Mouse (Mus musculus): ENCODE measurements around the gene Itpkb. TPM values are rescaled to one million over a fixed set of nuclear protein-coding genes. Genes with fewer than 3 reads are reported as not detected.
A peak's percentile ranks its signal among the peaks of the same experiment; 100 is the strongest.

Gene Itpkb
- polyA plus RNA-seq, 1 experiment from 2014 or later = 2.4 TPM

DNA sequence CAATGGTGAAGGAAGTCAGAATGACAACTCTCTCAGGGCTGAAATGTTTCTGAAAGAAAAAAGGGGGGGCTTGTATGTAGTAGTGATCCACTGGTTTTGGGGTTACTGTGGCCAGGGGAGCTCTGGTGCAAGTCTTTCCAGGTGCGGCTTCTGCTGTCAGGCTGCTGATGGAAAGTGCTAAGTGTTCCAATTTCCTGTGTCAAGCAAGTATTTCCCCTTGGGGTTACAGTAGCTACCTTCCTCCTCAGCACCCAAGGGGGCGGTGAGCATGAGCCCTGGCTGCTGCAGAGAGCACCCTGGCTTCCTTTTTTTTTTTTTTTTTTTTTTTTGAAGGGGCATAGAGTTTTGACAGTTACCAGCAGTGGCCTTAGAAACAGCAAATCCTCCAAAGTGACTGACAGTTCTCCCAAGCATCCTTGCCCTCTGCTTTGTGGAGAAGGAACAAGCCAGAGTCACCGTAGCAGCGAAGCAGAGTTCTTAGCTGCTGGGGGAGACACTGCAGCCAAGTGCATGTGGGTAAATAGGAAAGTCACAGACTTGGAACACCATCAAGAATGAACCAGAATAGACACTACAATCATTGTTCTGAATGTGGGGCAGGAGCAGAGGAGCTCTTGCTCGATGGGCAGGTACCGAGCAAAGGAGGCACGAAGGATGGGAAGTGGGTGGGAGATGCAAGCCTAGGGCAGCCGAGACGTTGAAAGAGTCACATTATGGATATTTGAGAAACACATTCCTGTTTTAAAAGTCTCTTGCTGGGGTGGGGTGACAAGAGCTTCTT, 62.9 kb downstream of the Itpkb start:
- no peak overlapping the region for H3K4me3 ChIP-seq
- WGBS = 80% methylated on average over 9 of the region's 9 CpGs
- H3K4me1 ChIP-seq = peaks cover 4% of the 10 kb centered on the region

GRCm38 (mm10) chr1:180393873-180394272, 63.6 kb downstream of the Itpkb start:
- H3K9me3 ChIP-seq = no peaks in the 10 kb centered on the region
- no peak overlapping the region for H3K4me3 ChIP-seq
- H3K9ac ChIP-seq (replicated peaks) = no peak overlapping the region
- no peak overlapping the region for H3K4me2 ChIP-seq (replicated peaks)
- no peaks in the 10 kb centered on the region for H3K36me3 ChIP-seq
- 90% methylated on average over 12 of the region's 12 CpGs for WGBS
- no peak overlapping the region for H3K27ac ChIP-seq (replicated peaks)
- ATAC-seq (replicated peaks) = no peak
- no peaks in the 10 kb centered on the region for H3K27me3 ChIP-seq
- H3K4me1 ChIP-seq = no peaks in the 10 kb centered on the region

More for the DNA sequence above, 62.9 kb downstream of the Itpkb start:
- H3K9ac ChIP-seq (replicated peaks) = no peak overlapping the region
- no peak for ATAC-seq (replicated peaks)
- H3K27me3 ChIP-seq = no peaks in the 10 kb centered on the region
- no peak overlapping the region for H3K4me2 ChIP-seq (replicated peaks)
- no peaks in the 10 kb centered on the region for H3K9me3 ChIP-seq
- H3K36me3 ChIP-seq = no peaks in the 10 kb centered on the region
- no peak overlapping the region for H3K27ac ChIP-seq (replicated peaks)

DNA sequence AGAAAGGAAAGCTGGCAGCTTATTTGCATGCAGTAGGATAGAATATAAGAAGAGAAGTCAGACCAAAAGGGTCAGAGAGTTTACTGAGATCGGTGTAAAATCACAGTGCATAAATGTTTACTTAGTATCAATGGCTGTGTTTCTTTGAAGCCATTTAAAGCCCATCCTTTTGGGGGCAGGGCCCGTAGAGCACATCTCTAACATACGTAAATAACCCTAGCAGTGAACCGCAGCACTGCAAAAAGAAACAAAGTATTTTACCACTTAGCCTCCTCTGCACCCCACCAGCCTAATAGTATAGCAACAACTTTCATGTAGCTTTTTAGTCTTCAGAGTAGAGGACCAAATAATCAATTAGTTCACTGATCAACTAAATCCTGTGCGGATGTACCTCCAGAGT, 67.4 kb downstream of the Itpkb start:
- no peaks in the 10 kb centered on the region for H3K27me3 ChIP-seq
- H3K27ac ChIP-seq (replicated peaks) = no peak overlapping the region
- no peak for ATAC-seq (replicated peaks)
- H3K4me1 ChIP-seq = no peaks in the 10 kb centered on the region
- H3K9me3 ChIP-seq = no peaks in the 10 kb centered on the region
- no peak overlapping the region for H3K9ac ChIP-seq (replicated peaks)
- no peak overlapping the region for H3K4me3 ChIP-seq
- WGBS = 77% methylated on average over 5 of the region's 5 CpGs
- no peak overlapping the region for H3K4me2 ChIP-seq (replicated peaks)
- H3K36me3 ChIP-seq = no peaks in the 10 kb centered on the region

DNA sequence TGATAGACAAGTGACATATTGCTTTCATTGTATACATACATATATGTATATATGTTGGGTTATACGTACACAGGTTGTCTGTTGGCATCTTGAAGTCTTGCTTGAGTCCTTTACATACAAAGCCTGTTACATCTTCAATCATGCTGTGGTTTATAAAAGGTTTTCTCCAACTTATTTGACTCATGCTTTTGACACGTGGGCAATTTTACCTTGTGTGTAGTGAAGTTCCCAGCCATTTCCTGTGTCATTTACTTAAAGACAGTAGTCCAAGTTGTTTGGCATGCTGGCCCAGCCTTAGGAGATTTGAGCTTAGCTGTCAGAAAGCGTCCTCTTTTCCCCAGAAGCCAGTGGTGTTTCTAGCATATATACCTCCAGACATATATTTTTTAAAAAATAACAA, 68.2 kb downstream of the Itpkb start:
- no peak overlapping the region for H3K4me3 ChIP-seq
- no peaks in the 10 kb centered on the region for H3K27me3 ChIP-seq
- 76% methylated on average over 3 of the region's 3 CpGs for WGBS
- H3K4me2 ChIP-seq (replicated peaks) = no peak overlapping the region
- H3K9ac ChIP-seq (replicated peaks) = no peak overlapping the region
- H3K4me1 ChIP-seq = no peaks in the 10 kb centered on the region
- H3K9me3 ChIP-seq = no peaks in the 10 kb centered on the region
- no peak overlapping the region for H3K27ac ChIP-seq (replicated peaks)
- H3K36me3 ChIP-seq = no peaks in the 10 kb centered on the region
- ATAC-seq (replicated peaks) = no peak

DNA sequence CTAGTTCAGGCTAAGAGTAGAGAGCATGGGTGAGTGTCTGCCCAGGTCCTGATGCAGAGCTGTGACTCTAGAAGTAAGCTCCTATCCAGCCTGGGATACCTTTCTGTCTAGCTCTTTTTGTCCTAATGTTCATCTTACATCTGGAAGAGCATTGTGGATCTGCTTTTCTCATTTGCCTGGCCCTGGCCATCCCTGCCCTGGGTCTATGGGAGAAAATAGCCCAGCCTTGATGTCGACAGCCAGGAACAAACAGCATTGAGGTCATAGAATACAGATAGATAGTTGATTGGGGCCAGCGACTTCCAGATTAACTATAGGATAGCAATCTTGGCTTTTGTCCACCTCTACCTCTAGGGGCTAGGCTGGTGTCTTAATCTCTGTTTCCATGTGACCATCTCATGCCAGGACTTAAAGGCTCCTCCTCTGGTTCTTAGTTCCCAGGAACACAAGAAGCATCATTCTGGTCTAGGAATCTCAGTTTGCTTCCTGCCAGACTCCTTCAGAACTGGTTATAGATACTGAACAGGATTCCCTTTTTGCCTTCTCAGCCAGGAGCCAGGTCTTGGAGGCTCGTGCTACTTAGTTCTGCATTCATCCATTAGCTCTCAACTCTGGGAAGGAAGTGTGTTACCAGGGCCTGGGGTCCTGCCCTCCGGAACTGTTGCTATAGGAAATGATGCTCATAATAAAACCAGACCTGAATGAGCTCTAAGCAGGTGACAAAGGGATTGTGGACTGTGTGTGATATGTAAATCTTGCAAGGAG, 70.6 kb downstream of the Itpkb start:
- H3K4me3 ChIP-seq = no peak overlapping the region
- H3K36me3 ChIP-seq = no peaks in the 10 kb centered on the region
- no peaks in the 10 kb centered on the region for H3K27me3 ChIP-seq
- H3K4me2 ChIP-seq (replicated peaks) = no peak overlapping the region
- no peak overlapping the region for H3K27ac ChIP-seq (replicated peaks)
- no peak overlapping the region for H3K9ac ChIP-seq (replicated peaks)
- H3K4me1 ChIP-seq = no peaks in the 10 kb centered on the region
- 78% methylated on average over 4 of the region's 4 CpGs for WGBS
- ATAC-seq (replicated peaks) = no peak
- H3K9me3 ChIP-seq = no peaks in the 10 kb centered on the region

DNA sequence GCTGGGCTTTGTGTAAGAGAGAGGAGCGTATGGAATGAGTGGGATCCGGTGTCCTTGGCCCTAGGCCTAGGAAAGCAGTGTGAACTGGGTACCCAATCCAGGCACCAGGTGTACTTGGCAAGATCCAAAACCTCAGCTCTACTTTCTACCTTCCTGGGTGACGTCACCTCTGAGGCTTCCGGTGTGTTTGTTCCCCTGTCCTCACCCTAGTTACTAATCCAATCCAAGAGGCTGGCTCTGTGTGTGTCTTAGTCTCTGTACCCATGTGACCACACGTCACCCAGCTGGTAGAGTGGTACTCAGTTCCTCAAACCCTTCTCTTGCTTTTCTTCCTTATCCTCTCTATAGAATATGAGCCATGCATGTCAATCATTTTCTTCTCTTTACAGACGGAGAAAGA, 71.4 kb downstream of the Itpkb start:
- no peak overlapping the region for H3K9ac ChIP-seq (replicated peaks)
- no peak overlapping the region for H3K27ac ChIP-seq (replicated peaks)
- no peak overlapping the region for H3K4me3 ChIP-seq
- no peaks in the 10 kb centered on the region for H3K36me3 ChIP-seq
- ATAC-seq (replicated peaks) = no peak
- H3K4me1 ChIP-seq = no peaks in the 10 kb centered on the region
- no peaks in the 10 kb centered on the region for H3K9me3 ChIP-seq
- WGBS = 75% methylated on average over 6 of the region's 6 CpGs
- H3K27me3 ChIP-seq = no peaks in the 10 kb centered on the region
- no peak overlapping the region for H3K4me2 ChIP-seq (replicated peaks)

- H3K4me3 ChIP-seq = no peak overlapping the region
- no peak overlapping the region for H3K4me2 ChIP-seq (replicated peaks)
- H3K9ac ChIP-seq (replicated peaks) = no peak overlapping the region
- WGBS = 94% methylated on average over 11 of the region's 11 CpGs
- ATAC-seq (replicated peaks) = no peak
- no peaks in the 10 kb centered on the region for H3K36me3 ChIP-seq
- H3K4me1 ChIP-seq = peaks cover 4% of the 10 kb centered on the region; the same call in 1 of the 2 replicates
- H3K27me3 ChIP-seq = no peaks in the 10 kb centered on the region
- no peak overlapping the region for H3K27ac ChIP-seq (replicated peaks)
- H3K9me3 ChIP-seq = no peaks in the 10 kb centered on the region
Observed at GRCm38 (mm10) chr1:180402481-180403081, 72.3 kb downstream of the Itpkb start.

- Histone ChIP-seq H3K4me3 (no peak overlapping the region), H3K4me2 (replicated peaks) (no peak overlapping the region), H3K9ac (replicated peaks) (no peak overlapping the region), H3K36me3 (no peaks in the 10 kb centered on the region), H3K27ac (replicated peaks) (peak overlapping the region; percentile 28; the same call in 1 of the 2 replicates), H3K27me3 (no peaks in the 10 kb centered on the region), H3K9me3 (no peaks in the 10 kb centered on the region), H3K4me1 (peaks cover 7% of the 10 kb centered on the region; the same call in 1 of the 2 replicates)
- WGBS = 95% methylated on average over 8 of the region's 8 CpGs
- no peak for ATAC-seq (replicated peaks)
Observed at GRCm38 (mm10) chr1:180403357-180403693, 73.0 kb downstream of the Itpkb start.

DNA sequence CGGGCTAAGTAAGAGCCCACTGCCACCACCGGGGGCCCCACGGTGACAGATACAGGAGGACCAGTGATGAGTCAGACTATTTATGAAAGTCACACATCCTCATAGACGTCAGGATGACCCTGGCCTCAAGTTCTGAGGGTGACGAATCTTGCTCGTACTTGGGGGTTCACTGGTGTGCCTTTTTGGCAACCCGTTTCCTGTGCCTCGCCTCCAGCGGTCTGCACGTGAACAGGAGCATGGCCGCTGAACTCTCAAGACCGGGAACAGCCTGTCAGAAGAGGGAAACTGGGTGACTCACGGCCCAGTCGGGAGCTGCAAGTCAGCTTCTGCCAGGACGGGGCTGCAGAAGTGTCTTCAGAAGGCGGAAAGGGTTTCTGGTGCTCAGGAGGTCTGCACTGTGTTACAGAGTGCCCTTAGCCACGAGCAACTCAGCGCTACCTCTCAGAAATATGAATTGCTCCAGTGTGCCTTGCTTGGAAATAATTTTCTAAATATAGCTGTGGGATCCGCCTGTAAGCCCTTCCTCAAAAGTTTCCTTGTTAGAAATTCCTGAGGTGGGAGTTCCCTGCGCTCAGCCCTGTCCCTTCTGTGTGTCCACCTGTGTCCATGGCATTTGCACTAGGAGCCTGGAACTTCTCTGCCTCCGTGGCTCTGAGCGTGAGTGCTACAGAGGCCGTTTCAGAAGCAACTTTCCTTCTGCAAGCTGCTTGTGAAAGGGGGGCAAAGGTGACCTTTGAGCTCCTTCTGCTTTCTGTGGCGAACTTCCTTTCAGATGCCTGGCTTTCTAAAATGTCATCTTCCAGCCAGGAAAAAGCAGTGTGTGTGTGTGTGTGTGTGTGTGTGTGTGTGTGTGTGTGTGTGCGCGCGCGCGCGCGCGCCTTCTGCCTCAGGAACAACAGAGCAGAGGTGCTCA, 73.7 kb downstream of the Itpkb start:
- Histone ChIP-seq H3K9ac (replicated peaks) (no peak overlapping the region), H3K27me3 (no peaks in the 10 kb centered on the region), H3K4me2 (replicated peaks) (no peak overlapping the region), H3K27ac (replicated peaks) (peak overlapping the region; percentile 28; the same call in 1 of the 2 replicates), H3K9me3 (no peaks in the 10 kb centered on the region), H3K4me1 (peaks cover 7% of the 10 kb centered on the region; the same call in 1 of the 2 replicates), H3K4me3 (no peak overlapping the region), H3K36me3 (no peaks in the 10 kb centered on the region)
- ATAC-seq (replicated peaks) = no peak
- WGBS = 75% methylated on average over 32 of the region's 32 CpGs

- no peak overlapping the region for H3K4me3 ChIP-seq
- H3K36me3 ChIP-seq = no peaks in the 10 kb centered on the region
- peaks cover 7% of the 10 kb centered on the region; the same call in 1 of the 2 replicates for H3K4me1 ChIP-seq
- H3K27me3 ChIP-seq = no peaks in the 10 kb centered on the region
- H3K9me3 ChIP-seq = no peaks in the 10 kb centered on the region
- no peak overlapping the region for H3K9ac ChIP-seq (replicated peaks)
- ATAC-seq (replicated peaks) = no peak
- 92% methylated on average over 3 of the region's 3 CpGs for WGBS
- peak overlapping the region; percentile 7; the same call in 1 of the 2 replicates for H3K27ac ChIP-seq (replicated peaks)
- H3K4me2 ChIP-seq (replicated peaks) = no peak overlapping the region
Observed at GRCm38 (mm10) chr1:180404706-180405105, 74.4 kb downstream of the Itpkb start.

DNA sequence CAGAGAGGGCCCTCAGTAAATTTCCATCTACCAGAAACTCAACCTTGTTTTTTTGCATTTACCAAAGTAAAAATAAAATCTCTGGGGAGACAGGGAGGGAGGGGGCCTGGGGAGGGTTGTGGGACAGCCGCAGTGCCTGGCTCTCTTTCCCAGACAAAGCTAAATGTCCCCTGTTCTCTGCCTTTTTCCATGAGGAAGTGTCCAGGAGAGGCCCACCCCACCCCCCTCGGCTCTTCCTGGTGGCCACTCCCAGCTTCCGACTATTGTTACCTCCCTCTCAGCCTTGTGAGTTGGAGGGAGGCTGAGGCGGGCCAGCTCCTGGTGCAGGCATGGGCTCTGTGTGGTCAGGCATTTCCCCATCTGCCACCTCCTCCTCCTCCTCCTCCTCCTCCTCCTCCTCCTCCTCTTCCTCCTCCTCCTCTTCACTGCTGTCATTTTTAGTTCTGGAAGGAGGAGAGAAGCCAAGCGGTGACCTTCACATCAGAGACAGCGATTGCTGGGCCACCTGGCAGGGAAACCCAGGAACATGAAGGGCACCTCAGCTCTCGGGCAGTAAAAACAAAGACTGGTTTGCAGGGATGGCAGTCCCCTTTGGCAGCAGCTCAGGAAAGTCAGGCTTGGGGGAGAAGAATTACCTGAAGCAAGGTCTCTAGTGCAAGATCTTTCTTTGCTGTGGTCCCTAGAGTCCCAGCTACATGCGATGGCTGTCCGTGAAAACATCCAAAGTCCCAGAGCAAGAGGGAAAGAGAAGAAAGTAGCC, 75.5 kb downstream of the Itpkb start:
- H3K9ac ChIP-seq (replicated peaks) = no peak overlapping the region
- WGBS = 89% methylated on average over 9 of the region's 9 CpGs
- ATAC-seq (replicated peaks) = no peak

More for the DNA sequence above, 75.5 kb downstream of the Itpkb start:
- no peaks in the 10 kb centered on the region for H3K36me3 ChIP-seq
- H3K4me3 ChIP-seq = no peak overlapping the region
- no peak overlapping the region for H3K27ac ChIP-seq (replicated peaks)
- no peaks in the 10 kb centered on the region for H3K9me3 ChIP-seq
- no peaks in the 10 kb centered on the region for H3K27me3 ChIP-seq
- no peak overlapping the region for H3K4me2 ChIP-seq (replicated peaks)
- H3K4me1 ChIP-seq = peaks cover 7% of the 10 kb centered on the region; the same call in 1 of the 2 replicates
